Mouse (Mus musculus): ENCODE data around the gene Dlgap4. TPM values are rescaled to one million over a fixed set of nuclear protein-coding genes. Genes with fewer than 3 reads are reported as not detected.

The Dlgap4 gene
- 93.5 and 98.2 TPM in 2 replicates for polyA plus RNA-seq (2012; rRNA removed)

GRCm38 (mm10) chr2:156613541-156614257 is at the start of gene Dlgap4:
Gene Dlgap4 (plus strand): TSS chr2:156613705.
- H3K27me3 ChIP-seq (ENCODE audit: control insufficient read depth, insufficient read depth, low read length) = peaks cover 11% of the 10 kb centered on the region; the same call in 1 of the 2 replicates
- DNase-seq = peak; percentile 8
- 2% methylated on average over 91 of the region's 103 CpGs for WGBS

GRCm38 (mm10) chr2:156566512-156566911 is 47.0 kb upstream of the Dlgap4 start:
- H3K36me3 ChIP-seq (ENCODE audit: control insufficient read depth, insufficient read depth, low read length) = peaks cover 15% of the 10 kb centered on the region
- H3K4me3 ChIP-seq (ENCODE audit: control insufficient read depth, insufficient read depth, low read length) = no peak overlapping the region
- 95% methylated on average over 2 of the region's 2 CpGs for WGBS
- TF ChIP-seq CTCF (IDR thresholded peaks at IDR 0.05; ENCODE audit: borderline replicate concordance, control insufficient read depth, extremely low read depth, insufficient read depth, low read length, poor library complexity) (no peak), POLR2A (IDR thresholded peaks at IDR 0.05; ENCODE audit: control insufficient read depth, extremely low read depth, insufficient read depth, low read length, poor library complexity) (no peak)
- H3K27ac ChIP-seq (ENCODE audit: control insufficient read depth, insufficient read depth, low read length) = no peak overlapping the region
- no peaks in the 10 kb centered on the region for H3K4me1 ChIP-seq (replicated peaks; ENCODE audit: control insufficient read depth, insufficient read depth, low read length)
- no peak for DNase-seq
- H3K27me3 ChIP-seq (ENCODE audit: control insufficient read depth, insufficient read depth, low read length) = no peaks in the 10 kb centered on the region

More at GRCm38 (mm10) chr2:156613541-156614257, at the start of gene Dlgap4:
- peak within 1 kb of the TSS; percentile 34 for H3K4me3 ChIP-seq (ENCODE audit: control insufficient read depth, insufficient read depth, low read length)
- H3K27ac ChIP-seq (ENCODE audit: control insufficient read depth, insufficient read depth, low read length) = no peak within 1 kb of the TSS
- no peaks in the 10 kb centered on the region for H3K36me3 ChIP-seq (ENCODE audit: control insufficient read depth, insufficient read depth, low read length)
- 0 out of 2 replicates have a peak, but pooled peaks cover 11% of the 10 kb centered on the region for H3K4me1 ChIP-seq (replicated peaks; ENCODE audit: control insufficient read depth, insufficient read depth, low read length)
- no peak for TF ChIP-seq CTCF (IDR thresholded peaks at IDR 0.05; ENCODE audit: borderline replicate concordance, control insufficient read depth, extremely low read depth, insufficient read depth, low read length, poor library complexity)
- no peak for TF ChIP-seq POLR2A (IDR thresholded peaks at IDR 0.05; ENCODE audit: control insufficient read depth, extremely low read depth, insufficient read depth, low read length, poor library complexity)

- DNase-seq = no peak
- no peaks in the 10 kb centered on the region for H3K27me3 ChIP-seq (ENCODE audit: control insufficient read depth, insufficient read depth, low read length)
- no peak for TF ChIP-seq POLR2A (IDR thresholded peaks at IDR 0.05; ENCODE audit: control insufficient read depth, extremely low read depth, insufficient read depth, low read length, poor library complexity)
- TF ChIP-seq CTCF (IDR thresholded peaks at IDR 0.05; ENCODE audit: borderline replicate concordance, control insufficient read depth, extremely low read depth, insufficient read depth, low read length, poor library complexity) = no peak
- H3K4me1 ChIP-seq (replicated peaks; ENCODE audit: control insufficient read depth, insufficient read depth, low read length) = no peaks in the 10 kb centered on the region
- 73% methylated on average over 7 of the region's 7 CpGs for WGBS
- H3K36me3 ChIP-seq (ENCODE audit: control insufficient read depth, insufficient read depth, low read length) = peaks cover 13% of the 10 kb centered on the region
- H3K4me3 ChIP-seq (ENCODE audit: control insufficient read depth, insufficient read depth, low read length) = no peak overlapping the region
- H3K27ac ChIP-seq (ENCODE audit: control insufficient read depth, insufficient read depth, low read length) = no peak overlapping the region
Measured at GRCm38 (mm10) chr2:156568647-156569046, 44.9 kb upstream of the Dlgap4 start.

- 98% methylated on average over 3 of the region's 3 CpGs for WGBS
- Histone ChIP-seq H3K27ac (ENCODE audit: control insufficient read depth, insufficient read depth, low read length) (no peak overlapping the region), H3K27me3 (ENCODE audit: control insufficient read depth, insufficient read depth, low read length) (no peaks in the 10 kb centered on the region), H3K36me3 (ENCODE audit: control insufficient read depth, insufficient read depth, low read length) (peaks cover 13% of the 10 kb centered on the region), H3K4me1 (replicated peaks; ENCODE audit: control insufficient read depth, insufficient read depth, low read length) (no peaks in the 10 kb centered on the region), H3K4me3 (ENCODE audit: control insufficient read depth, insufficient read depth, low read length) (no peak overlapping the region)
- no peak for DNase-seq
- TF ChIP-seq POLR2A (IDR thresholded peaks at IDR 0.05; ENCODE audit: control insufficient read depth, extremely low read depth, insufficient read depth, low read length, poor library complexity) = no peak
- no peak for TF ChIP-seq CTCF (IDR thresholded peaks at IDR 0.05; ENCODE audit: borderline replicate concordance, control insufficient read depth, extremely low read depth, insufficient read depth, low read length, poor library complexity)
Measured at GRCm38 (mm10) chr2:156569261-156569660, 44.2 kb upstream of the Dlgap4 start.

- Histone ChIP-seq H3K27me3 (ENCODE audit: control insufficient read depth, insufficient read depth, low read length) (no peaks in the 10 kb centered on the region), H3K27ac (ENCODE audit: control insufficient read depth, insufficient read depth, low read length) (no peak overlapping the region), H3K36me3 (ENCODE audit: control insufficient read depth, insufficient read depth, low read length) (peaks cover 13% of the 10 kb centered on the region), H3K4me3 (ENCODE audit: control insufficient read depth, insufficient read depth, low read length) (no peak overlapping the region), H3K4me1 (replicated peaks; ENCODE audit: control insufficient read depth, insufficient read depth, low read length) (no peaks in the 10 kb centered on the region)
- 93% methylated on average over 6 of the region's 6 CpGs for WGBS
- TF ChIP-seq CTCF (IDR thresholded peaks at IDR 0.05; ENCODE audit: borderline replicate concordance, control insufficient read depth, extremely low read depth, insufficient read depth, low read length, poor library complexity) = no peak
- no peak for TF ChIP-seq POLR2A (IDR thresholded peaks at IDR 0.05; ENCODE audit: control insufficient read depth, extremely low read depth, insufficient read depth, low read length, poor library complexity)
- no peak for DNase-seq
Measured at GRCm38 (mm10) chr2:156571521-156571920, 42.0 kb upstream of the Dlgap4 start.

GRCm38 (mm10) chr2:156576850-156577587 is 36.5 kb upstream of the Dlgap4 start:
- TF ChIP-seq POLR2A (IDR thresholded peaks at IDR 0.05; ENCODE audit: control insufficient read depth, extremely low read depth, insufficient read depth, low read length, poor library complexity) (no peak), CTCF (IDR thresholded peaks at IDR 0.05; ENCODE audit: borderline replicate concordance, control insufficient read depth, extremely low read depth, insufficient read depth, low read length, poor library complexity) (no peak)
- WGBS = 77% methylated on average over 7 of the region's 7 CpGs
- DNase-seq = no peak
- Histone ChIP-seq H3K4me1 (replicated peaks; ENCODE audit: control insufficient read depth, insufficient read depth, low read length) (no peaks in the 10 kb centered on the region), H3K36me3 (ENCODE audit: control insufficient read depth, insufficient read depth, low read length) (no peaks in the 10 kb centered on the region), H3K27ac (ENCODE audit: control insufficient read depth, insufficient read depth, low read length) (no peak overlapping the region), H3K27me3 (ENCODE audit: control insufficient read depth, insufficient read depth, low read length) (no peaks in the 10 kb centered on the region), H3K4me3 (ENCODE audit: control insufficient read depth, insufficient read depth, low read length) (no peak overlapping the region)

Data from thymus, adult 2 months (tissue).